Mouse (Mus musculus): ENCODE measurements around the gene Capn7. TPM values are rescaled to one million over a fixed set of nuclear protein-coding genes. Genes with fewer than 3 reads are reported as not detected.
A peak's percentile ranks its signal among the peaks of the same experiment; 100 is the strongest.

Capn7 gene
- polyA plus RNA-seq, 1 experiment from 2014 or later: 36.8 TPM

DNA sequence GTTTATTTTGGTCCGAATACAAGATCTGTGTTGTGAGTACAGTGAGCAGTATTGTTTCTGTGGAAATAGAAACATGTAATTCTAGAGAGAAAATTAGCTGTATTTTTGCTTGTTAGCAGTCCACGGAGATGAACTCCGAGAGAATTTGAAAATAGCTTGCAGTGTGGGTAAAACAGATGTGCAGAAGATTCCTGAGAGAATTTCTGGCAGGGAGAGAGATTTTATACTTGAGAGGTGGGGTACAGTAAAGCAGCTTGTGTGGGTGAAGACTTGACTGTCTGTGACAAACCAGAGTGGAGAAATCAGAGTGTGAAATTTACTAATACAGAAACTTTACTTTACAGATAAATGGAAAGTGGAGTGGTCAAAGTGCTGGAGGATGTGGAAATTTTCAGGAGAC is 32.9 kb downstream of the Capn7 start:
- Histone ChIP-seq H3K9me3 (ENCODE audit: control insufficient read depth, low read length) (no peaks in the 10 kb centered on the region), H3K27me3 (ENCODE audit: control insufficient read depth, insufficient read depth, low read length) (no peaks in the 10 kb centered on the region), H3K9ac (ENCODE audit: low read length) (no peak overlapping the region), H3K4me2 (ENCODE audit: low read depth, severe bottlenecking) (no peak overlapping the region), H3K27ac (replicated peaks; ENCODE audit: low read depth, low read length) (no peak overlapping the region), H3K36me3 (ENCODE audit: control insufficient read depth, insufficient read depth, low read length) (peaks cover 10% of the 10 kb centered on the region), H3K4me3 (ENCODE audit: low read depth, low read length) (no peak overlapping the region), H3K4me1 (ENCODE audit: control insufficient read depth, insufficient read depth, low read length) (no peaks in the 10 kb centered on the region)
- no peak for ATAC-seq (ENCODE audit: insufficient number of reproducible peaks, low FRiP score, low TSS enrichment, low read depth)
- 92% methylated on average over 3 of the region's 3 CpGs for WGBS
- DNase-seq (ENCODE audit: low spot score): no peak

DNA sequence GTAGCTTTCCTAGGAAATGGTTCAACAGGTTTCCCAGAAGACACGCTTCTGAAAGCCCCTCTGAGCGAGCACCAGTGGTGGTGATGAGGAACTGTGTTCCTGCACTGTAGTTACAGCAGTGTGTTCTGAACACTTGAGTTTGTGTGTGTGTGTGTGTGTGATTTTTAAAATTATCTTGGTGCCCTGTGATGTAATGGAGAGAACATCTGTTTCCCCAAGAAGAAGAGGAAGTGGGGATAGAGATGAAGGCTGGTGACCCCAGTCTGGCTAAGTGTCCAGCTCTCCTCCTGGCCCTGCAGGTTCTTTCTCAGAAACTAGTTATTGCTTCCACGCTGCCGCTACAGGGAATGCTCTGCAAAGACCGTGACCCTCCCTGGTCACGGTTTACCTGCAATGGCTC is 38.0 kb downstream of the Capn7 start:
- H3K9ac ChIP-seq (ENCODE audit: low read length): no peak overlapping the region
- no peak overlapping the region for H3K4me3 ChIP-seq (ENCODE audit: low read depth, low read length)
- DNase-seq (ENCODE audit: low spot score) (no peak), ATAC-seq (ENCODE audit: insufficient number of reproducible peaks, low FRiP score, low TSS enrichment, low read depth) (no peak)
- peaks cover 23% of the 10 kb centered on the region for H3K36me3 ChIP-seq (ENCODE audit: control insufficient read depth, insufficient read depth, low read length)
- no peaks in the 10 kb centered on the region for H3K27me3 ChIP-seq (ENCODE audit: control insufficient read depth, insufficient read depth, low read length)
- 95% methylated on average over 6 of the region's 6 CpGs for WGBS
- H3K27ac ChIP-seq (replicated peaks; ENCODE audit: low read depth, low read length): no peak overlapping the region
- H3K4me1 ChIP-seq (ENCODE audit: control insufficient read depth, insufficient read depth, low read length): no peaks in the 10 kb centered on the region
- no peaks in the 10 kb centered on the region for H3K9me3 ChIP-seq (ENCODE audit: control insufficient read depth, low read length)
- no peak overlapping the region for H3K4me2 ChIP-seq (ENCODE audit: low read depth, severe bottlenecking)

DNA sequence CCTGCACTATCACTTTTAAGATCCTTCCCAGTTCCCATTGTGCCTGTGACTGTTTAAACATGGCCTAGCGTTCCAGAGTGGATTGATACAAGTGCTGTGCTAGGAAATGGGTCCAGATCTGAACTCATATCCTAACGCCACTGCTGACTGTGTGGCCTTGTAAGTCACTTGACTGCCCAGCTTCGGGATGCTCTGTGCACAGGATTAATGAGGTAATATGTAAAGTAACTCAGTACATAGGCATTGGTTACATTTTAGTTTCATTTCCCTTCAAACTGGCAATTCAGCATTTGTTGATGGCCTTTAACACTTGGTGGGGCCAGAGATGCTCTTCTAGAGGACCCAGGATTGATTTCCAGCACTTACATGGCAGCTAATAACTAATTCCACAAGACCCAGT is 39.9 kb downstream of the Capn7 start:
- H3K27ac ChIP-seq (replicated peaks; ENCODE audit: low read depth, low read length): no peak overlapping the region

DNA sequence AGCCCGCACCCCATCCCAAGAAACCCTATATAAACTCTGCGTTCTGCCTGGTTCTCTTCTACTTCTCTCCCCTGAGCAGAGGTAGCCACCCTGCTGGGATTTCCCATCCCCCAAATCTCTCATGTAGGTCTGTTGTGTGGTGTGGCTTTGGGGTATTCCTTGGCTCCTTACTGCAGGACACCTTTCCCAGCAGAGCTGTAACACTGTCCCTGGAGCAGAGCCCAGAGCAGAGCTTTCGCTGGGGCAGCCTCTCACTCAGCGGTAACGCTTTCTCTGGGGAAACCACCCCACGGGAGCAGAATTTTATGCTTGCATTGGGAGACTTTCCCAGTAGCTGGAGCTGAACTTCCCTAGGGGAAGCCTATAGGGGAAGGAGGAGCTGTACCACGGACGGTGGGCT is 45.8 kb downstream of the Capn7 start:
- Histone ChIP-seq H3K4me3 (ENCODE audit: low read depth, low read length) (no peak overlapping the region), H3K27ac (replicated peaks; ENCODE audit: low read depth, low read length) (no peak overlapping the region), H3K4me2 (ENCODE audit: low read depth, severe bottlenecking) (no peak overlapping the region), H3K4me1 (ENCODE audit: control insufficient read depth, insufficient read depth, low read length) (peaks cover 6% of the 10 kb centered on the region; the same call in 1 of the 2 replicates), H3K9ac (ENCODE audit: low read length) (no peak overlapping the region), H3K9me3 (ENCODE audit: control insufficient read depth, low read length) (no peaks in the 10 kb centered on the region), H3K27me3 (ENCODE audit: control insufficient read depth, insufficient read depth, low read length) (no peaks in the 10 kb centered on the region), H3K36me3 (ENCODE audit: control insufficient read depth, insufficient read depth, low read length) (peaks cover 12% of the 10 kb centered on the region)
- 86% methylated on average over 8 of the region's 8 CpGs for WGBS
- no peak for DNase-seq (ENCODE audit: low spot score)
- ATAC-seq (ENCODE audit: insufficient number of reproducible peaks, low FRiP score, low TSS enrichment, low read depth): no peak

More for the DNA sequence above, 39.9 kb downstream of the Capn7 start:
- Histone ChIP-seq H3K27me3 (ENCODE audit: control insufficient read depth, insufficient read depth, low read length) (no peaks in the 10 kb centered on the region), H3K9ac (ENCODE audit: low read length) (no peak overlapping the region), H3K4me3 (ENCODE audit: low read depth, low read length) (no peak overlapping the region), H3K4me2 (ENCODE audit: low read depth, severe bottlenecking) (no peak overlapping the region), H3K9me3 (ENCODE audit: control insufficient read depth, low read length) (no peaks in the 10 kb centered on the region), H3K4me1 (ENCODE audit: control insufficient read depth, insufficient read depth, low read length) (no peaks in the 10 kb centered on the region), H3K36me3 (ENCODE audit: control insufficient read depth, insufficient read depth, low read length) (peaks cover 21% of the 10 kb centered on the region)
- ATAC-seq (ENCODE audit: insufficient number of reproducible peaks, low FRiP score, low TSS enrichment, low read depth) (no peak), DNase-seq (ENCODE audit: low spot score) (no peak)
- WGBS: 93% methylated on average over 3 of the region's 3 CpGs

DNA sequence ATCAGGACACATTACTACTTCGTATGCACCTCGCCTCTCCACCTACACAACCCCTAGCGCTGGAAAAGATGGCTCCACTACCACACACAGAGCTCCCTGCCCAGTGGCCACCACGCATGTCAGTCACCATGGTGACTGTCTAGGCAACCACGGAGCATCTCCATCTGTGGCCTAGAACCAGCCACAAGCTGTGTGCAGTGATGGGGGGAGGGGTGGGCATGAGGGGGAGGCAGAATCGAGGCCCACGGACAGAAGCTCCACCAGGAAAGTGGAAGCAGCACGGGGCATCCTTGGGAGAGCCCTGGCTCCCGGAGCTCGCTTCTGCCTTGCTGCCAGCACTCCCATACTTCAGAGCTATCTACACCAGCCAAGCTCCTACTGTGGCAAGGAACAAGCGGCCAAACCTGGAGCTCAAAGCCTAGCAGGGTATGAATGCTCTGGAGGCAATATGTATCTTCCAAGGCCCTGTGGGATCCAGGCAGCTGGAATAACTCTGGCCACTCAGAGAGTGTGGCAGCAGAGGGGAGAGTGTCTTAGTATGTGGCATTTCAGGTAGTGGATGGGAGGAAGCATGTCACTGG is 47.1 kb downstream of the Capn7 start:
- no peak for DNase-seq (ENCODE audit: low spot score)
- H3K36me3 ChIP-seq (ENCODE audit: control insufficient read depth, insufficient read depth, low read length): peaks cover 5% of the 10 kb centered on the region
- 84% methylated on average over 11 of the region's 11 CpGs for WGBS

DNA sequence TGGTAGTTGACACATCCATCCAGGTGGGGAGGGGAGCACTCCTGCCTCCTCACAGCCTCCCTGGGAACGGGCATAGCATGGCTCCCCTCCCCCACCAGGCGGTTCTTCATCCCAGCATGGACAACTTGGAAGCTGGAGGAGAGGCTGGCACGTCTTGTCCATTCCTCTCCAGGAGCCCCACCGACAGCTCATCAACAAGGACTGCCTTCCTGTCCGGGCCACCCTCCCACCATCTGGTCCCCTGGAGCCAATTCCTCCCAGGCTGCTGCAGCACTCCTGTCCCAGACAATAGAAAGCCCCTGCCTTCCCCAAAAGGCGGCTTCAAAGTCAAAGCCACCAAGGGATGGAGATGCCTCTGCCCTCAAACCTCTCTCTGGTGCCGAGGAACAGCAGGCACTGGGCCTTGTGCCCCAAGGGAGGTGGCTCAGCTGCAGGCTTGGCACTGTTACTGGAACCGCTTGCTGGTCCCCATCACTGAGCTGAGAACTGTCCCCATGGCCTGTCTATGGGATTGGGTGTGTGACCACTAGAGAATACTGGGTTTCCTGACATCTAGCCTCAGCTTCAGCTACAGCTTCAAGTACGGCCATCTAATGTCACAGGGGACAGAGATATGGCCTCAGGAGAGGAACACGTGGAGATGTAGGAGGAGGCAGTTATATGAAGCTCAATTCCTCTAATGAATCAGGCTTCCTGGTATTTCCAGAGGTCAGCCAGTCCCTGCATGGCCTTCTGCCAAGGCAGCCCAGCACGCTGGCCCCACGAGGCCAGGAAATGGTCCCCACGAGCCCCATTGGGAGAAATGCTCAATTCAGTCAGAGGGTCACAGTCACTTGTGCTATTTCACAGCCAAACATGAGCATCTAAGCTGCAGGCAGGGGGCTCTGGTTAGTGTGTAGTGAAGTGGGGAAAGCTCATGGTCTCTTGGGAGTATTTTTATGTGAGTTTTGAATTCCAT is 48.2 kb downstream of the Capn7 start:
- 76% methylated on average over 13 of the region's 13 CpGs for WGBS
- Histone ChIP-seq H3K9me3 (ENCODE audit: control insufficient read depth, low read length) (no peaks in the 10 kb centered on the region), H3K27me3 (ENCODE audit: control insufficient read depth, insufficient read depth, low read length) (no peaks in the 10 kb centered on the region), H3K27ac (replicated peaks; ENCODE audit: low read depth, low read length) (no peak overlapping the region), H3K36me3 (ENCODE audit: control insufficient read depth, insufficient read depth, low read length) (peaks cover 5% of the 10 kb centered on the region), H3K9ac (ENCODE audit: low read length) (no peak overlapping the region), H3K4me3 (ENCODE audit: low read depth, low read length) (no peak overlapping the region), H3K4me2 (ENCODE audit: low read depth, severe bottlenecking) (no peak overlapping the region), H3K4me1 (ENCODE audit: control insufficient read depth, insufficient read depth, low read length) (peaks cover 23% of the 10 kb centered on the region)
- ATAC-seq (ENCODE audit: insufficient number of reproducible peaks, low FRiP score, low TSS enrichment, low read depth) (no peak), DNase-seq (ENCODE audit: low spot score) (no peak)

More for the DNA sequence above, 47.1 kb downstream of the Capn7 start:
- Histone ChIP-seq H3K4me2 (ENCODE audit: low read depth, severe bottlenecking) (no peak overlapping the region), H3K27ac (replicated peaks; ENCODE audit: low read depth, low read length) (no peak overlapping the region), H3K4me3 (ENCODE audit: low read depth, low read length) (no peak overlapping the region), H3K9ac (ENCODE audit: low read length) (no peak overlapping the region), H3K27me3 (ENCODE audit: control insufficient read depth, insufficient read depth, low read length) (no peaks in the 10 kb centered on the region), H3K9me3 (ENCODE audit: control insufficient read depth, low read length) (no peaks in the 10 kb centered on the region), H3K4me1 (ENCODE audit: control insufficient read depth, insufficient read depth, low read length) (peaks cover 15% of the 10 kb centered on the region)
- no peak for ATAC-seq (ENCODE audit: insufficient number of reproducible peaks, low FRiP score, low TSS enrichment, low read depth)

DNA sequence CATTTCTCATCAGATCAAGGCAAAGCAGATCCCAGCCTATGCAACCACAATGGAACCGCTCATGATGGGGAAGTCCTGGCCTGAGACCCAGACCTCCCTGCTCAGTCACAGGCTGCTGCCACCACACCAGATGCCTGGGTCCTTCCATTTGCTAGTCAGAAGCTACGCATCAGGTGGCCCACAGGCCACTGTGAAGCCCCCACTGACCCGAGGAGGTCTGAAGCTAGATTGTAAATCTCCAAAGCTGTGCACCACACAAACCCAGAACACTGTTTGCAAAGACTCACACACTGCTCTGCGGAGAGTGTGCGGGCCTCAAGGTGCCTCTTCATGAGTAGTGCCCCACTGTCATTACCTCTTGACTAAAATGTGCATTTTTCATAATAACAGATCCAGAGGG is 49.0 kb downstream of the Capn7 start:
- Histone ChIP-seq H3K27ac (replicated peaks; ENCODE audit: low read depth, low read length) (0 out of 2 replicates have a peak overlapping the region, but pooled peaks have one; percentile 2), H3K9ac (ENCODE audit: low read length) (no peak overlapping the region), H3K27me3 (ENCODE audit: control insufficient read depth, insufficient read depth, low read length) (no peaks in the 10 kb centered on the region), H3K4me1 (ENCODE audit: control insufficient read depth, insufficient read depth, low read length) (peaks cover 23% of the 10 kb centered on the region), H3K4me3 (ENCODE audit: low read depth, low read length) (no peak overlapping the region), H3K4me2 (ENCODE audit: low read depth, severe bottlenecking) (no peak overlapping the region), H3K36me3 (ENCODE audit: control insufficient read depth, insufficient read depth, low read length) (peaks cover 3% of the 10 kb centered on the region), H3K9me3 (ENCODE audit: control insufficient read depth, low read length) (no peaks in the 10 kb centered on the region)
- ATAC-seq (ENCODE audit: insufficient number of reproducible peaks, low FRiP score, low TSS enrichment, low read depth) (no peak), DNase-seq (ENCODE audit: low spot score) (no peak)
- 87% methylated on average over 5 of the region's 5 CpGs for WGBS

DNA sequence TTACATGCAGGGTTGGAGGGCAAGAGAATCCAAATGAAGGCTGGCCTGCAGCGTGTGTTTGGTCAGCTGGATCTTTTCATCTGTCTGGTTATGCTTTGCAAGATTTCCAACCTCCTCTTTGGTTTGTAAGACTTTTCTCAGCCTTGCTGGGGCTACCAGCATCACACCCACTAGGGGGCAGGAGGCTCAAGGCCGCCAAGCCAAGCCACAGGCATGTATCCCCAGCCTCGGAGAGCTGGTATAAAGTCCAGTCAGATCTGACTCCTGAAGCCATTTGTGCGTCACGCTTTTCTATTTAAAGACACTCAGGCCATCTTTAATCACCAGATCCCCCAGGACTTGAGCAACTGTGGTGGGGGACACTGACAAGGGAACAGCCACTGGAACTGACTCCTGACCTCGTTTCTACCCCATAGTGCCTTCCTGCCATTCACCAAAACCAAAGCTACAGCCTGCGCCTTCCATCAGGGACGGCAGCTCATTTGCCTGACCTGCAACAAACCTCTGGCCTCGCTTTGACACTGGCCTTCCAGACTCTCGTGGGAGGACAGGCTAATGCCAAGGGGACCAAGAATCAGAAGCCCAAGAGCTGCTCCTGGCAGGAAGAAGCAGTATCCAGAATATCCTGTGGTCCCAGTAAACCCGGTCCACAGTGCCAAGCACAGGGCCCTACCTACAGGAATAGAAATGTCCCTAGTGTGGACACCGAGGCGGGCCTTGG is 49.7 kb downstream of the Capn7 start:
- 57% methylated on average over 13 of the region's 13 CpGs for WGBS
- no peaks in the 10 kb centered on the region for H3K27me3 ChIP-seq (ENCODE audit: control insufficient read depth, insufficient read depth, low read length)
- H3K4me3 ChIP-seq (ENCODE audit: low read depth, low read length): no peak overlapping the region
- peaks cover 23% of the 10 kb centered on the region for H3K4me1 ChIP-seq (ENCODE audit: control insufficient read depth, insufficient read depth, low read length)
- H3K9ac ChIP-seq (ENCODE audit: low read length): no peak overlapping the region
- ATAC-seq (ENCODE audit: insufficient number of reproducible peaks, low FRiP score, low TSS enrichment, low read depth) (no peak), DNase-seq (ENCODE audit: low spot score) (peak; percentile 74)
- no peak overlapping the region for H3K27ac ChIP-seq (replicated peaks; ENCODE audit: low read depth, low read length)
- H3K9me3 ChIP-seq (ENCODE audit: control insufficient read depth, low read length): no peaks in the 10 kb centered on the region
- H3K36me3 ChIP-seq (ENCODE audit: control insufficient read depth, insufficient read depth, low read length): peaks cover 2% of the 10 kb centered on the region; the same call in 1 of the 2 replicates
- H3K4me2 ChIP-seq (ENCODE audit: low read depth, severe bottlenecking): no peak overlapping the region
